Mouse (Mus musculus) c-Kit-positive CD71-positive TER-119-negative erythroid progenitor cells, embryonic 14.5 days (primary cell): ENCODE measurements around the gene Klhl2.

Experiments used
- DNase-seq: peaks from one replicate; pipeline ENCODE4 v3.0.0-alpha.2; 2013; ENCODE audit warnings: low read depth

The Klhl2 gene

GRCm38 (mm10) chr8:64768645-64769044, 81.2 kb downstream of the Klhl2 start:
- DNase-seq = no peak

- no peak for DNase-seq
Observed at GRCm38 (mm10) chr8:64767047-64767446, 82.8 kb downstream of the Klhl2 start.

GRCm38 (mm10) chr8:64764075-64764474, 85.7 kb downstream of the Klhl2 start:
- DNase-seq = no peak

- no peak for DNase-seq
Observed at GRCm38 (mm10) chr8:64762751-64763150, 87.1 kb downstream of the Klhl2 start.

GRCm38 (mm10) chr8:64761430-64761829, 88.4 kb downstream of the Klhl2 start:
- DNase-seq = no peak

- no peak for DNase-seq
Observed at GRCm38 (mm10) chr8:64757956-64758355, 91.9 kb downstream of the Klhl2 start.

GRCm38 (mm10) chr8:64746215-64747058, 103.4 kb downstream of the Klhl2 start:
- no peak for DNase-seq

GRCm38 (mm10) chr8:64740547-64741211, 109.1 kb downstream of the Klhl2 start:
- DNase-seq = no peak

GRCm38 (mm10) chr8:64738916-64739315, 110.9 kb downstream of the Klhl2 start:
- no peak for DNase-seq

GRCm38 (mm10) chr8:64736767-64737323, 113.0 kb downstream of the Klhl2 start:
- DNase-seq = no peak

GRCm38 (mm10) chr8:64735161-64735560, 114.7 kb downstream of the Klhl2 start:
- no peak for DNase-seq

GRCm38 (mm10) chr8:64733271-64733943, 116.4 kb downstream of the Klhl2 start, which contains the start of gene Msmo1:
TSS of gene Msmo1 (minus strand) at chr8:64733792.
- DNase-seq = peak; percentile 96

- DNase-seq = no peak
Observed at GRCm38 (mm10) chr8:64732596-64732995, 117.2 kb downstream of the Klhl2 start.

GRCm38 (mm10) chr8:64728156-64728555, 121.7 kb downstream of the Klhl2 start:
- no peak for DNase-seq

- DNase-seq = no peak
Observed at GRCm38 (mm10) chr8:64726190-64726695, 123.6 kb downstream of the Klhl2 start.

- DNase-seq = no peak
Observed at GRCm38 (mm10) chr8:64723206-64723605, 126.6 kb downstream of the Klhl2 start.

GRCm38 (mm10) chr8:64717868-64718267, 131.9 kb downstream of the Klhl2 start:
- DNase-seq = no peak

GRCm38 (mm10) chr8:64712499-64712898, 137.3 kb downstream of the Klhl2 start:
- DNase-seq = no peak

- no peak for DNase-seq
Observed at GRCm38 (mm10) chr8:64711544-64711943, 138.3 kb downstream of the Klhl2 start.

- DNase-seq = no peak
Observed at GRCm38 (mm10) chr8:64707481-64707880, 142.3 kb downstream of the Klhl2 start.

- no peak for DNase-seq
Observed at GRCm38 (mm10) chr8:64703191-64703590, 146.6 kb downstream of the Klhl2 start.

GRCm38 (mm10) chr8:64692651-64693201, 157.1 kb downstream of the Klhl2 start, which contains the start of gene Cpe:
TSS of gene Cpe (minus strand) at chr8:64693054.
- peak; percentile 5 for DNase-seq
